Mouse (Mus musculus): Measurements from ENCODE around the gene Spon1.

DNA sequence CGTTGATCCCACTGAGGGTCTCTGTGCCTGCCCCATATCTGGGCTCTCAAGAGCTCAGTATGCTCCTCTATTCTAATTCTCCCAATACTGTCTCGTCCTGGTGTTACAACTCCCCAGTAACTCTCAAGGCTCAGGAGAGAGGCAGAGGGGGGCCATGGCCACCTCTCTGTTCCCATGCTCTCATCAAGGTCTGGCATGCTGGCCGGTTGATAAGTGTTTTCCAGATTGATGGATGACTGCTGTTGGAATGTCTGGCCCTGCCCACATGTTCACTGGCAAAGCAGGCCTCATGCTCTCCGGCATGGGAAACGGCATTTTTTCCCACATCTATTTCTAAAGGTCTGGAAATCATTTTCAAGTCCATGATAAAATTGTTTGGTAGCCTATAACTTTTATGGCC, 29.4 kb downstream of the Spon1 start:
- TF ChIP-seq CTCF (IDR thresholded peaks at IDR 0.05; ENCODE audit: control insufficient read depth, insufficient read depth, low read length) (no peak), POLR2A (IDR thresholded peaks at IDR 0.05; ENCODE audit: borderline replicate concordance, control insufficient read depth, low read depth, low read length) (no peak)
